Comparison of ENCODE assay signal across 9 mouse cellular contexts in genomic region chr2:54085430-54086087, GRCm38 (mm10). TPM values are rescaled to one million over a fixed set of nuclear protein-coding genes. Genes with fewer than 3 reads are reported as not detected.
DNase-seq lines count a peak whose midpoint lies in the region; ATAC-seq and TF ChIP-seq lines count a peak whose summit lies in the region.
"Had no signal": no experiment of that assay in that cellular context is flagged by ENCODE, and none has a peak within 500 bp of the region (broad histone marks: within the 10 kb centered on the region; RNA-seq: fewer than 3 reads in every experiment).

TSS of gene Rprm (minus strand) at chr2:54085552.

- H3K9me3 ChIP-seq in embryonic facial prominence, embryonic 15.5 days (replicated peaks) = no peaks in the 10 kb centered on the region
- no peaks in the 10 kb centered on the region for H3K9me3 ChIP-seq in heart, embryonic 10.5 days
- no peaks in the 10 kb centered on the region for H3K9me3 ChIP-seq in kidney, embryonic 14.5 days (ENCODE audit: control insufficient read depth, low read length)
- no peaks in the 10 kb centered on the region for H3K9me3 ChIP-seq in limb, embryonic 13.5 days
- no peaks in the 10 kb centered on the region for H3K9me3 ChIP-seq in midbrain, embryonic 15.5 days

- peak within 1 kb of the TSS; percentile 89 for H3K4me2 ChIP-seq in embryonic facial prominence, embryonic 15.5 days (replicated peaks)
- H3K4me2 ChIP-seq in kidney, embryonic 14.5 days (replicated peaks; ENCODE audit: low read depth, low read length) = peak within 1 kb of the TSS; percentile 68
- peak within 1 kb of the TSS; percentile 77 for H3K4me2 ChIP-seq in limb, embryonic 13.5 days (replicated peaks)
- peak within 1 kb of the TSS; percentile 90 for H3K4me2 ChIP-seq in midbrain, embryonic 15.5 days

- H3K4me3 ChIP-seq in embryonic facial prominence, embryonic 15.5 days (replicated peaks) = peak within 1 kb of the TSS; percentile 50
- H3K4me3 ChIP-seq in heart, embryonic 10.5 days = peak within 1 kb of the TSS; percentile 64
- H3K4me3 ChIP-seq in kidney, embryonic 14.5 days (ENCODE audit: low read length) = peak within 1 kb of the TSS; percentile 50
- H3K4me3 ChIP-seq in limb, embryonic 13.5 days = peak within 1 kb of the TSS; percentile 52
- peak within 1 kb of the TSS; percentile 58 for H3K4me3 ChIP-seq in midbrain, embryonic 15.5 days
- H3K4me3 ChIP-seq: myocyte had no signal

- H3K27me3 ChIP-seq in embryonic facial prominence, embryonic 15.5 days = peaks cover 31% of the 10 kb centered on the region
- H3K27me3 ChIP-seq in heart, embryonic 10.5 days (ENCODE audit: insufficient read depth, poor library complexity, severe bottlenecking) = peaks cover 21% of the 10 kb centered on the region
- peaks cover 9% of the 10 kb centered on the region; the same call in 1 of the 2 replicates for H3K27me3 ChIP-seq in kidney, embryonic 14.5 days (ENCODE audit: control insufficient read depth, insufficient read depth, low read length)
- peaks cover 22% of the 10 kb centered on the region for H3K27me3 ChIP-seq in limb, embryonic 13.5 days
- H3K27me3 ChIP-seq in midbrain, embryonic 15.5 days (replicated peaks) = peaks cover 7% of the 10 kb centered on the region; the same call in 1 of the 2 replicates

- H3K27ac ChIP-seq in embryonic facial prominence, embryonic 15.5 days (replicated peaks) = 0 out of 2 replicates have a peak within 1 kb of the TSS, but pooled peaks have one; percentile 17
- peak within 1 kb of the TSS; percentile 56; the same call in 1 of the 2 replicates for H3K27ac ChIP-seq in heart, embryonic 10.5 days
- H3K27ac ChIP-seq in kidney, embryonic 14.5 days (ENCODE audit: low read depth, low read length) = peak within 1 kb of the TSS; percentile 77
- H3K27ac ChIP-seq in limb, embryonic 13.5 days = peak within 1 kb of the TSS; percentile 69; the same call in 1 of the 2 replicates
- peak within 1 kb of the TSS; percentile 67 for H3K27ac ChIP-seq in midbrain, embryonic 15.5 days

- peak; percentile 95 for TF ChIP-seq CTCF in brain, embryonic 14.5 days (IDR thresholded peaks at IDR 0.05; ENCODE audit: borderline replicate concordance, extremely low read depth, insufficient read depth, insufficient read length)

- peak; percentile 89 for ATAC-seq in embryonic facial prominence, embryonic 15.5 days (ENCODE audit: insufficient number of reproducible peaks, low FRiP score, low TSS enrichment, low read depth)
- peak; percentile 96 for ATAC-seq in kidney, embryonic 14.5 days (ENCODE audit: low FRiP score, low TSS enrichment)
- peak; percentile 91 for ATAC-seq in limb, embryonic 13.5 days (ENCODE audit: low FRiP score, low read depth)
- peak; percentile 95 for ATAC-seq in midbrain, embryonic 15.5 days (replicated peaks)

- no peak within 1 kb of the TSS; the same call in 1 of the 2 replicates for H3K9ac ChIP-seq in embryonic facial prominence, embryonic 15.5 days
- H3K9ac ChIP-seq in kidney, embryonic 14.5 days (ENCODE audit: low read depth, low read length) = peak within 1 kb of the TSS; percentile 56
- peak within 1 kb of the TSS; percentile 68 for H3K9ac ChIP-seq in limb, embryonic 13.5 days
- peak within 1 kb of the TSS; percentile 59 for H3K9ac ChIP-seq in midbrain, embryonic 15.5 days

- peak; percentile 97 for DNase-seq in brain, embryonic 14.5 days (ENCODE audit: low read depth)
- DNase-seq in heart, embryonic 10.5 days (ENCODE audit: low spot score) = peak; percentile 86
- peak; percentile 15 to 48 for DNase-seq in spleen, postnatal 14 days (ENCODE audit: low spot score in 2 of 2)
- no peak for DNase-seq in MN1 (ENCODE audit: low spot score)

- no peaks in the 10 kb centered on the region for H3K36me3 ChIP-seq in embryonic facial prominence, embryonic 15.5 days
- H3K36me3 ChIP-seq in heart, embryonic 10.5 days = no peaks in the 10 kb centered on the region
- no peaks in the 10 kb centered on the region for H3K36me3 ChIP-seq in kidney, embryonic 14.5 days (ENCODE audit: control insufficient read depth, insufficient read depth, low read length)
- H3K36me3 ChIP-seq in limb, embryonic 13.5 days = no peaks in the 10 kb centered on the region
- no peaks in the 10 kb centered on the region for H3K36me3 ChIP-seq in midbrain, embryonic 15.5 days (replicated peaks)

- TF ChIP-seq POLR2A in brain, embryonic 14.5 days (IDR thresholded peaks at IDR 0.05; ENCODE audit: borderline replicate concordance, extremely low read depth, insufficient read depth, insufficient read length, poor library complexity, severe bottlenecking) = no peak

- peaks cover 18% of the 10 kb centered on the region for H3K4me1 ChIP-seq in embryonic facial prominence, embryonic 15.5 days
- H3K4me1 ChIP-seq in heart, embryonic 10.5 days = peaks cover 12% of the 10 kb centered on the region
- H3K4me1 ChIP-seq in kidney, embryonic 14.5 days (ENCODE audit: control insufficient read depth, insufficient read depth, low read length) = 0 out of 2 replicates have a peak, but pooled peaks cover 3% of the 10 kb centered on the region
- peaks cover 14% of the 10 kb centered on the region; the same call in 1 of the 2 replicates for H3K4me1 ChIP-seq in limb, embryonic 13.5 days
- peaks cover 15% of the 10 kb centered on the region for H3K4me1 ChIP-seq in midbrain, embryonic 15.5 days

- 5% methylated on average over 27 of the region's 27 CpGs for WGBS in embryonic facial prominence, embryonic 15.5 days
- WGBS in heart, embryonic 10.5 days = 5% methylated on average over 27 of the region's 27 CpGs
- 4% methylated on average over 27 of the region's 27 CpGs for WGBS in kidney, embryonic 14.5 days
- WGBS in limb, embryonic 13.5 days = 4% methylated on average over 27 of the region's 27 CpGs
- WGBS in midbrain, embryonic 15.5 days = 5% methylated on average over 27 of the region's 27 CpGs

RNA-seq across cellular contexts. Expression of gene Rprm, which starts in this region (rescaled TPM):
- 117 and 171 TPM in 2 replicates for polyA plus RNA-seq in brain, embryonic 14.5 days (2012; rRNA removed)
- 21.9 and 22.2 TPM in 2 replicates for polyA plus RNA-seq in embryonic facial prominence, embryonic 15.5 days (2015; fragmentation: Nextera tagmentation; extraction: Ambion mirVana)
- polyA plus RNA-seq in heart, embryonic 10.5 days (2016; fragmentation: Nextera tagmentation; extraction: Ambion mirVana) = 1.1 and 2.8 TPM in 2 replicates
- 35.6 and 46.5 TPM in 2 replicates for polyA plus RNA-seq in kidney, embryonic 14.5 days (2014; fragmentation: Nextera tagmentation; extraction: Ambion mirVana)
- 92.6 and 110 TPM in 2 replicates for polyA plus RNA-seq in limb, embryonic 13.5 days (2015; fragmentation: Nextera tagmentation; extraction: Ambion mirVana)
- 117 and 119 TPM in 2 replicates for polyA plus RNA-seq in midbrain, embryonic 15.5 days (2015; fragmentation: Nextera tagmentation; extraction: Ambion mirVana)

Comparison
In these comparisons a context has a peak if more than half of its experiments do, and no peak if none do; other contexts are left out.
1. H3K27ac ChIP-seq: peak in every context shown above with its lines; median percentile 77 in kidney, embryonic 14.5 days; 69 in limb, embryonic 13.5 days; 67 in midbrain, embryonic 15.5 days; 56 in heart, embryonic 10.5 days; 17 in embryonic facial prominence, embryonic 15.5 days.